In genomic region chr1:92127366-92127765, GRCm38 (mm10) we compare ENCODE assay signal across 21 mouse cellular contexts.
A peak's percentile ranks its signal among the peaks of the same experiment; 100 is the strongest.
DNase-seq lines count a peak whose midpoint lies in the region; ATAC-seq and TF ChIP-seq lines count a peak whose summit lies in the region.
"Had no signal": no experiment of that assay in that cellular context is flagged by ENCODE, and none has a peak within 500 bp of the region (broad histone marks: within the 10 kb centered on the region; RNA-seq: fewer than 3 reads in every experiment).

No protein-coding gene starts in this region.

- peak overlapping the region; percentile 48 for H3K27ac ChIP-seq in liver, embryonic 11.5 days (ENCODE audit: low read depth, low read length)
- peak overlapping the region; percentile 26 for H3K27ac ChIP-seq in MEL (ENCODE audit: control insufficient read depth, low read depth, low read length)
- H3K27ac ChIP-seq: forebrain, embryonic 12.5 days; layer of hippocampus, adult 2 months; stomach, embryonic 15.5 days had no signal

- H3K9me3 ChIP-seq in liver, embryonic 11.5 days (ENCODE audit: control insufficient read depth, low read length) = no peaks in the 10 kb centered on the region
- H3K9me3 ChIP-seq in MEL (replicated peaks; ENCODE audit: insufficient read depth, low read length) = no peaks in the 10 kb centered on the region
- H3K9me3 ChIP-seq: forebrain, embryonic 12.5 days; stomach, embryonic 15.5 days had no signal

- WGBS in liver, embryonic 11.5 days = 78% methylated on average over 1 of the region's 1 CpGs

- ATAC-seq in liver, embryonic 11.5 days (replicated peaks; ENCODE audit: low FRiP score) = no peak

- H3K79me2 ChIP-seq in MEL (ENCODE audit: control insufficient read depth, insufficient read depth, low read length, poor library complexity) (peaks cover 7% of the 10 kb centered on the region; the same call in 1 of the 2 replicates), myocyte (ENCODE audit: control insufficient read depth, insufficient read depth) (peaks cover 73% of the 10 kb centered on the region)

- TF ChIP-seq RAD21 in MEL (IDR thresholded peaks at IDR 0.05; ENCODE audit: low read depth, low read length) = no peak

- H3ac ChIP-seq in myocyte (ENCODE audit: control insufficient read depth, insufficient read length) = no peak overlapping the region

- no peaks in the 10 kb centered on the region for H3K36me3 ChIP-seq in liver, embryonic 11.5 days (ENCODE audit: control insufficient read depth, insufficient read depth, low read length)
- peaks cover 0 to 17% of the 10 kb centered on the region in 2 experiments; a peak in 2 of 4 replicates for H3K36me3 ChIP-seq in MEL (ENCODE audit: control insufficient read depth in 1 of 2, insufficient read depth in 2 of 2, low read length in 2 of 2)
- H3K36me3 ChIP-seq in myocyte (ENCODE audit: control insufficient read depth, insufficient read depth) = no peaks in the 10 kb centered on the region
- H3K36me3 ChIP-seq: forebrain, embryonic 12.5 days; stomach, embryonic 15.5 days had no signal

- H3K4me3 ChIP-seq in liver, embryonic 11.5 days (ENCODE audit: low read depth, low read length) = no peak overlapping the region
- peak overlapping the region in 1 of 2 experiments; percentile 42; a peak in 2 of 4 replicates for H3K4me3 ChIP-seq in MEL (ENCODE audit: control insufficient read depth in 1 of 2, insufficient read depth in 1 of 2, low read depth in 2 of 2, low read length in 2 of 2)
- no peak overlapping the region for H3K4me3 ChIP-seq in myocyte
- H3K4me3 ChIP-seq: forebrain, embryonic 12.5 days; layer of hippocampus, adult 2 months; stomach, embryonic 15.5 days had no signal

- no peak for TF ChIP-seq CTCF in MEL (IDR thresholded peaks at IDR 0.05 in 2 of 3, conservative IDR thresholded peaks at IDR 0.05 in 1 of 3; ENCODE audit: control insufficient read depth in 1 of 3, insufficient read depth in 1 of 3, low read depth in 2 of 3, low read length in 3 of 3, poor library complexity in 1 of 3, severe bottlenecking in 1 of 3)

- H3K9ac ChIP-seq in liver, embryonic 11.5 days (ENCODE audit: low read depth, low read length) = no peak overlapping the region
- peak overlapping the region; percentile 20; the same call in 1 of the 2 replicates for H3K9ac ChIP-seq in MEL (ENCODE audit: control insufficient read depth, low read depth, low read length, poor library complexity, severe bottlenecking)
- H3K9ac ChIP-seq: forebrain, embryonic 12.5 days; stomach, embryonic 15.5 days had no signal

- TF ChIP-seq EP300 in MEL (IDR thresholded peaks at IDR 0.05; ENCODE audit: low read depth in 1 of 2, low read length in 2 of 2) = peak in 1 of 2 experiments; percentile 5; a peak in 2 of 4 replicates

- DNase-seq in liver, embryonic 11.5 days (ENCODE audit: low spot score) = no peak
- DNase-seq in liver = no peak
- DNase-seq in MEL (ENCODE audit: low read depth, low spot score) = peak; percentile 40
- DNase-seq in lung, postnatal 25 days (ENCODE audit: low spot score) = peak; percentile 12
- no peak for DNase-seq in spleen, postnatal 14 days (ENCODE audit: low spot score in 2 of 2)
- DNase-seq in embryo, embryonic 9.5 days (ENCODE audit: extremely low spot score) = no peak
- DNase-seq: adrenal gland, postnatal 14 days; cerebellum, adult 18-20 months; cerebellum, postnatal 25 days; gastrocnemius, postnatal 10 days; heart, adult 11 months; kidney, adult 8-10 months; kidney, postnatal 14 days; layer of hippocampus, postnatal 36 days; midbrain, embryonic 14.5 days; right cerebral cortex, postnatal 14 days; thymus, adult 2 months had no signal

- H3K4me2 ChIP-seq in liver, embryonic 11.5 days = no peak overlapping the region
- peak overlapping the region; percentile 42 for H3K4me2 ChIP-seq in myocyte (ENCODE audit: low read depth)
- H3K4me2 ChIP-seq: forebrain, embryonic 12.5 days; stomach, embryonic 15.5 days had no signal

- TF ChIP-seq POLR2A in MEL (IDR thresholded peaks at IDR 0.05; ENCODE audit: control insufficient read depth in 1 of 2, insufficient read depth in 1 of 2, low read depth in 1 of 2, low read length in 2 of 2, poor library complexity in 1 of 2) (no peak), myocyte (IDR thresholded peaks at IDR 0.05; ENCODE audit: insufficient read length, low read depth) (no peak)

- peaks cover 26% of the 10 kb centered on the region for H3K4me1 ChIP-seq in liver, embryonic 11.5 days (replicated peaks; ENCODE audit: control insufficient read depth, insufficient read depth, low read length)
- peaks cover 12 to 13% of the 10 kb centered on the region in 2 experiments for H3K4me1 ChIP-seq in MEL (ENCODE audit: control insufficient read depth in 1 of 2, insufficient read depth in 2 of 2, low read length in 2 of 2)

- H3K27me3 ChIP-seq in liver, embryonic 11.5 days (replicated peaks; ENCODE audit: control insufficient read depth, insufficient read depth, low read length) = no peaks in the 10 kb centered on the region
- no peaks in the 10 kb centered on the region for H3K27me3 ChIP-seq in MEL (ENCODE audit: control insufficient read depth in 1 of 2, insufficient read depth in 2 of 2, low read length in 2 of 2)
- no peaks in the 10 kb centered on the region for H3K27me3 ChIP-seq in myocyte (ENCODE audit: control insufficient read depth, insufficient read depth, insufficient read length)
- H3K27me3 ChIP-seq: forebrain, embryonic 12.5 days; stomach, embryonic 15.5 days had no signal

TF ChIP-seq in MEL, 35 proteins besides CTCF, POLR2A, EP300 and RAD21:
- TF ChIP-seq MEF2A (IDR thresholded peaks at IDR 0.05; ENCODE audit: extremely low read depth, insufficient replicate concordance, low read depth, low read length, poor library complexity, severe bottlenecking) (no peak), MYB (IDR thresholded peaks at IDR 0.05; ENCODE audit: low read depth, low read length) (no peak), ZC3H11A (IDR thresholded peaks at IDR 0.05; ENCODE audit: low read depth, low read length) (no peak), SIN3A (IDR thresholded peaks at IDR 0.05; ENCODE audit: low read length) (no peak)

TF ChIP-seq in myocyte, 11 proteins besides CTCF, POLR2A, EP300 and RAD21:
- no peak for TF ChIP-seq REST (IDR thresholded peaks at IDR 0.05; ENCODE audit: insufficient read depth, insufficient read length)
- peak in 2 of 3 experiments; percentile 44 to 79 for TF ChIP-seq MYOG (IDR thresholded peaks at IDR 0.05; ENCODE audit: control insufficient read depth in 1 of 3, insufficient read depth in 1 of 3, insufficient read length in 2 of 3, low read depth in 2 of 3)
- no peak for TF ChIP-seq USF1 (IDR thresholded peaks at IDR 0.05; ENCODE audit: low read depth)
- TF ChIP-seq SRF (IDR thresholded peaks at IDR 0.05; ENCODE audit: control insufficient read depth, insufficient read length, low read depth) = no peak
- TF ChIP-seq POLR2AphosphoS2 (IDR thresholded peaks at IDR 0.05; ENCODE audit: insufficient read length, low read depth) = no peak
- TF ChIP-seq MYOD1 (IDR thresholded peaks at IDR 0.05; ENCODE audit: control insufficient read depth in 1 of 3, insufficient read length in 2 of 3, low read depth in 2 of 3) = peak; percentile 50 to 85 (median 58)
- TF ChIP-seq TCF12 (IDR thresholded peaks at IDR 0.05; ENCODE audit: insufficient read depth, poor library complexity, severe bottlenecking) = peak; percentile 60
- no peak for TF ChIP-seq MAX (IDR thresholded peaks at IDR 0.05; ENCODE audit: low read depth)
- no peak for TF ChIP-seq TCF3 (IDR thresholded peaks at IDR 0.05; ENCODE audit: insufficient read length, low read depth)
- no peak for TF ChIP-seq CEBPB (IDR thresholded peaks at IDR 0.05; ENCODE audit: insufficient read depth, poor library complexity, severe bottlenecking)
- no peak for TF ChIP-seq E2F4 (IDR thresholded peaks at IDR 0.05; ENCODE audit: insufficient read depth)
TF ChIP-seq in myocyte: peak in this region for 3.

Comparison
In these comparisons a context has a peak if more than half of its experiments do, and no peak if none do; other contexts are left out.
1. DNase-seq: peak in MEL (single experiment) and lung, postnatal 25 days (single experiment); none in liver, embryonic 11.5 days (single experiment), liver (single experiment), spleen, postnatal 14 days (0 of 2) and embryo, embryonic 9.5 days (single experiment).